Mouse (Mus musculus): Measurements from ENCODE around the gene Phldb1.

- TF ChIP-seq CTCF (IDR thresholded peaks at IDR 0.05; ENCODE audit: extremely low read depth, insufficient read depth, low read length) (no peak), POLR2A (IDR thresholded peaks at IDR 0.05; ENCODE audit: extremely low read depth, insufficient read depth, low read length) (no peak)
These were observed 1.1 kb downstream of the Phldb1 start for GRCm38 (mm10) chr9:44733671-44734523.
